Mouse (Mus musculus): ENCODE results near the gene Serpine3.
A peak's percentile ranks its signal among the peaks of the same experiment; 100 is the strongest.
"Not testable (repeated sequence)": the region's sequence is repeated elsewhere in the genome, so short reads cannot be mapped to it uniquely, and the experiment has no call there.

Serpine3 gene

DNA sequence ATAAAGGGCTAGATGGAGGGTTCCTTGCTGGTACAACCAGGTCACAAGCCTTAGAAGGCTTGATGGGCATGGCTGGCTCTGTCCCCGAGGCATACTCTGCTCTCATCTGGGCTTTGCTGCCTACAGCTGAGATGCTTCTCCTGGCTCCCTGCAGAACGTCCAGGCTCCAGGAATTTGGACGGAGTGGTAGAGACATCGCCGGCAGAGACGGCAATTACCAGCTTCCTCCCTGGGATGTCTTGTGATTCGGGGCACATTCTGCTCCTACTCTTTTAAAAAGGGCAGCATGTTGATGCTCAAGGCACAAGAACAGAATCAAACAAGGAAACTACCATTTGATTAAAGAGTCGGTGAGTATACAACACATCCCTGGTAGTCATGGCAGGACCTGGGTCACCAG is at the start of gene Serpine3:
TSS of gene Serpine3 (plus strand) at position 301 of the 400 bp plus-strand sequence.
- DNase-seq (ENCODE audit: low spot score), result no peak

DNA sequence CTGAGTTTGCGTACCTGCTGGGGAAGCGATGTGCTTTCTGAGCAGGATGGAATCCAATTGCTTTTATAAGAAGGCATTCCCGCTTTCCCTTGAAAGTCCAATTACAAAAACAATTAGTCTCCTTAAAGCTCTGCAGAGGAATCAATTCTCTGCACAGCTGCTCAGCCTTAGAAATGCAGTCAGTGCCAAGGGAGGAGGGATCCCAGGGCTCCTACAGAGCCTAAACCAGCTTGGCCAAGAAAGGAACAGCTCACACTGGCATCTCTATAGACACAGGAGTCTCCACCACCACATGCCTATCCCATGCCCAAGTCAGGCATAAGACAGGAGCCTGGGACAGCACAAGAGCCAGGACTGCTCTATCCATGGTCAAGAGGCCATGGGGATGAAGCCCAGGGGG is 41.1 kb upstream of the Serpine3 start:
- no peak for DNase-seq (ENCODE audit: low spot score)

DNA sequence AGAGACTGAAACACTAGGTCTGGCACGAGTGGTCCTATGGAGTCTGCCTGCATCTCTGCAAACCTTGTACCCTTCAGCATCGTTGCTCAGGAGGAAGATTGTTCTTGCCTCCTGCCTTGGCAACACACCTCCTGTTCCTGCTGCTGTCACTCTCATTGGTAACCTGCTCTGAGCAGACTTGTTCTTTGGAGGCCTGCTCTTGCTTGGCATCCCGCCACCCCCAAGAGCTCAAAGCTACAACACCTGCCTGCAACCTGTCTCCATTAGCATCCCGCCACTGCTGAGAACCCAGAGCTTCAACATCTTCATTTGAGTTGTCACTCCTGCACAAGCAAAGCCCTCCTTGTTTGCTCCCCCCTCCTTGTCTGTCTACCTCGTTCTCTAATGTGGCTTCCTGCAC is 35.5 kb upstream of the Serpine3 start:
- DNase-seq (ENCODE audit: low spot score), result no peak

DNA sequence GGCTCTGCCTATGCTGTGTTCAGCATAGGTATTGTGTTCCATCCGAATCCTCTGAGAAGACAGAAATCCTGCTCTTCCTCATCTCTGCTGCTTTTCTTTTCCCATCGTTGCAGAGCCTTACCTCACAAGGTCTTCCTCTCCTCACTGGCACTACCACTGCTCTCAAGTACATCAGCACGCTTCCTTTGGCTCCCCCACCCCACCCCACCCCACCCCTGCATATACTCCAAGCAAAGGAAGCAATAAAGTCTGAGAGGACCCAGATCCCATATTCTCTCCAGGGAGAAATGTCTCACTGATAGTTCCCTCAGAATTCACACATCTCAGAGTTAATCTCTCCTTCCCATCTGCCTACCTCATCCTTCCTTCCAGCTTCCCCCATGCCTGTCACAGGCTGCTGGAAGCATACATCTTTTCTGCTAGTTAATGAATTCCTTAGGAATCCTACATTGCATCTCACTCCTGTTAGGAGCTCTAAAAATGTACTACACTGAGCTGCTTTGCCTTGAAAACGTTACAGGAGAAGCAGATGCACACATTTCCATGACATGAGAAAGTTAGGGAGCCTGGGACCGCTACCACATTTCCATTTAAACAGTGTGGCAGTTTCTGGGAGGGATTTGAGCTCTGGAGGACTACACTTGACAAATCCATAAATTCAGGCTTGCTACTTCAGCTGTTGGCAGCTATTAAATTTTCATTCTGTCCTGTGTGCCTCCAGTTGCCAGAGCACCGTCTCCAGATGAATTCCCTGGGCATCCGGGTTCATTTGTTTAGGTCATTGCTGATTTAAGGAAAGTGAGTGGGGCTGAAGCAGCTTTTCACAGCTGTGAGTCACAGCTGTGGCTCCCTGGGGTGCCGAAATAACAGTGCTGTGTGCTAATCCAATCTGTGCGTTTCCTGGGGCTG is 25.8 kb upstream of the Serpine3 start:
- DNase-seq (ENCODE audit: low spot score), result peak; percentile 8

DNA sequence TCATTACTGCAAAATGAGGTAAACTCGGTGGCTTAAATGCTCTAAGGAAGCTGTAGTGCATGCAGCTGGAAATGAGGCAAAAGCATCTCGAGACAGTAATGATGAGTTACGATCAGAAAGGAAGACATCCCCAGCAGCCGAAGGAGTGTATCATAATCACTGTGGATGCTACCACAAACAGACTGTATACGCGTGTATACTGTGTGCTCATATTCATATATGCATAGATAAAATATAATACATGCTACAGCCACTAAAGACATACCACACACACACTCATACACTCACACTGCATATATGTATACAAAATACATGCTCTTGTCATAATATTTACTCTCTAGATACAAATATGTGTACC is 25.1 kb upstream of the Serpine3 start:
- no peak for DNase-seq (ENCODE audit: low spot score)

DNA sequence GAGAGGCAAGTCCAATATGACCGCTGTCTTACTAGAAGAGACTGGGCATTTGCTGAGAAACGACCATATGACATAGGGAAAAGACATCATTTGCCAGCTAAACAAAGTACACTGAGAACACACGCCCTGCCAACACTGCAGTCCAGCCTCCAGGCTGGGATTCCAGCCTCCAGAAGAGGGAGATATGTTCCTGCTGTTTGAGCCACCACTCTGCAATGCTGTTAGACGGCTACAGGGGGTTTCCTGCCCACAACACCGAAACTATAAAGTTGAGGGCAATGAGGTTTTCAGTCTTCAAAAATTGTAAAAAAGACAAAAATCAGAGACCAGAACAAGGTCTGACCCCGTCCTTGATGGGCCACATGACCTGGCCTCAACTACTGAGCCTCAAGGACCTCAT is 24.4 kb upstream of the Serpine3 start:
- peak; percentile 13 for DNase-seq (ENCODE audit: low spot score)

DNA sequence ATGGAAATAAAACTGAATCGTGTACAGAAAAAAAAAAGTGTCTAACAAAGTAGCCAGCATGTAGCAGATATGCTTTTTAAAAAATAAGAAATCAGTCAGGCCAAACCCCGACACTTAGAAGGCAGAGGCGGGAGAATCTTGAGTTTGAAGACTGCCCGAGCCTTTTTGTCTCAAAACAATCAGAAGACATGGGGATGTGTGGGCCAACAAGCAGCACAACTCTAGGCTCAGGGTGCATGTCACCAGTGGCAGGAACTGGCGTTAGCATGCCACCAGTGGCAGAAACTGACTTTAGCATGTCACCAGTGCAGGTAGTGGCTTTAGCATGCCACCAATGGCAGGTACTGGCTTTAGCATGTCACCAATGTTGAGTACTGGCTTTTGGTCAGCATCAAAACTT is 23.9 kb upstream of the Serpine3 start:
- DNase-seq (ENCODE audit: low spot score), result no peak

DNA sequence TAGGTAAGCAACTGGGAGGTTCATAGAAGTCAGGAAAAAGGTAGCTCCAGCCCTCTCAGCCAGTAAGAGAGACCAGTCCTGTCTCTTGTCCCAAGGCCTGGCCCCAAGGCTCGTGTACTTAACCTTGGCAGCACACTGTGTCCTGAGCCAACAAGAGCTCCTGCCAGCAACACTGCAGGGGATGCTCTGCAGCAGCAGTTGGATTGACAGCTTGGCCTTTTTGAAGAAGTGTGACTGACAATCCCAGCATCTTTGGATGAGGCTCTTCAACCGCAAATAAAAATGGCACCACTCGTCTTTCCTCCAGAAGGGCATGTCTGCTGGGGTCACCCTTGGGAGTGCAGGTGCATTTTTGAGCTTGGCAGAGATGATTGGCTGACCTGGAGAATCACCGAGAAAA is 23.1 kb upstream of the Serpine3 start:
- no peak for DNase-seq (ENCODE audit: low spot score)

DNA sequence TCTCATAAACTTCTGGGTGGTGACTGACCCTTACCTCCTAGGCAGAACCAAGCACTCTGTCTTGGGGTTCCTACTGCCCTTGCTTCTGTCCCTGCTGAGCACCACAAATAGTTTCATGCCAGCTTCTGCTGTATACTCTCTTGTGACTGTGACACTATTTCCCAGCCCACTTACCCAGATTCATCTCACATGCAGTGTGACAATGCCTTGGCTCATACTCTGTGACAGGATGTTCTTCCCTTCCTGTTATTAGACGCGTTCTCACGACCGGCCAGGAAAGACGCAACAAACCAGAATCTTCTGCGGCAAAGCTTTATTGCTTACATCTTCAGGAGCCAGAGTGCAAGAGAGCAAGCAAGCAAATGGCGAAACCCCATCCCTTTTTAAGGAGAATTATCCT is 21.1 kb upstream of the Serpine3 start:
- DNase-seq (ENCODE audit: low spot score), result not testable (repeated sequence)

DNA sequence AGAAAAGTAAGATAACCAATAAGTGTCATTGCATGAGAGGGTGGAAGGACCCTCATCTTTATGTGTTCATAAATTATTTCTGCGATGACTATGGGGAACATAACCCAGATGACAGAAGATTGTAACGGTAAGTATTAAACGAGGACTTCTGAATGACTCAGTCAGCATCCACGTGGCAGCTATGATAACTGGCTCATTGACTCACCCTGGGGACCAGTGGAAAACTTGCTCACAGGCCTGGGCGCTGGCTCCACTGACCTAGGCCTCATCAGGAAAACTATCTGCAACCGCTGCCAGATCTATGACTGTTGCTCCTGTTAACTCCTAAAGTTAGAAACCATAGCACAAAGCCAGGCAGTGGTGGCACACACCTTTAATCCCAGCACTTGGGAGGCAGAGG is 15.1 kb upstream of the Serpine3 start:
- no peak for DNase-seq (ENCODE audit: low spot score)

DNA sequence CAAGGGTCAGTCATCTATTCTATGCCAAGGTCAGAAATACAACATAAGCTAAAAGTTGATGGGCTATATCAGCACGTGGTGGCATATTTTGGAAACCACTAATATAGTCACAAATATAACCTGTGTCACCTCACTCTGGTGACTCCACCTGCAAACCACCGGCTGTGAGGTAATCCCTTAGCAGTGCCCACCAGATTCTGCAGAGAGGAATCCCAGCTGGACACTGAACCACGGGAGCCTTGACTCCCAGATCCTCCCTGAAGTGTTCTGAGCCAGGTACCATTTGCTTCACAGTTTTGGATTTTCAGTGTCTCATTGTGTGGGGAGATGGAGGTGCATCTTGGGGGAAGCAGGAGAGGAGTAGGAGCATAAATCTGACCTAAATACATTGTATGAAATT is 13.1 kb upstream of the Serpine3 start:
- no peak for DNase-seq (ENCODE audit: low spot score)

DNA sequence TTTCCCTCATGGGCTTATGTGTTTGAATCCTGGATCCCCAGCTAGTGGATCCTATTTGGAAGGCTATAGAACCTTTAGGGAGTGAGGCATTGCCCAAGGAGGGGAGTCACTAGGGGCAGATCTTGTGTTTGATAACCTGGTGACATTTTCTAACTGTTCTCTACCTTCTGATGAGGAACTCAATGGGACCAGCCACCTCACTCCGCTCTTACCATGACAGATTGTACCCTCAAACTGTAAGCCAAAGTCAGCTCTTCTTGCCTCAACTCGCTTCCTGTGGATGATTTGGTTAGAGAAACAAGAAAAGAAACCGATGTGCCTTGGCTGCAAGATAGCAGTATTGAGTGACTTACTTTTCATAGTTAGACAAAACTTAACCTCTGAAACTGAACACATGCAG is 11.7 kb upstream of the Serpine3 start:
- DNase-seq (ENCODE audit: low spot score), result no peak

DNA sequence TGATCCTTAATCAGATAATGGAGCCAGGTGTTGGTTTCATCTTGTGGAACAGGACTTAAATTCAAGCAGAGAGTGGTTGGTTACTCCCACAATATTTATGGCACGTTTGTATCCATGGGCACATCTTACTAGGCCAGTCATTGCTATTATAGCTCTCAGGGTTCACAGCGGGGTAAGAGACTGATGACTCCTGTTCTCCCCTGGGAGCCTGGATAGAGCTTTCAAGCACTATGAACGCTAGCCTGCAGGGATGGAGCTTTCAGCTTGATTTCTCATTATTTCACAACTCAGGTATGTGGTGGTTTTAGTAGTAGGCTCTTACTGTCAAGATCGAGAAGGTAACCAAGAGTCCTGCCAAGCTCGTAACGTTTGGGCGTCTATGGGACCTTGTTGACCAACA is 7.5 kb upstream of the Serpine3 start:
- DNase-seq (ENCODE audit: low spot score), result no peak

DNA sequence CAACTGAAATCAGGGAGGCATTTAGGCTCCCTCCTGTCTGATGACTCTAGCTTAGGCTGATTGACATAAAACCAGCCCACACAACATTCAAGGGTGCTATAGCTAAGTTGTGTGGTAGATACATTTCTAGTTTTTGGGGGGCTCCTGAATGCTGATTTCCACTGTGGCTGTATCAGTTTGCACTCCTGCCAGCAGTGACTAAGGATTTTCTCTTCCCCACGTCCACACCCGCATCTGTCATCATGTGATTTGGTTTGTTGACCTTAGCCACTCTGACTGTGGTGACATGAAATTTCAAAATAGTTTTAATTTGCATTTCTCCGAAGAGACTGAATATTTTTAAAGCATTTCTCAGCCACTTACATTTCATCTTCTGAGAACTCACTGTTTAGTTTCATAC is 6.0 kb upstream of the Serpine3 start:
- DNase-seq (ENCODE audit: low spot score), result no peak

DNA sequence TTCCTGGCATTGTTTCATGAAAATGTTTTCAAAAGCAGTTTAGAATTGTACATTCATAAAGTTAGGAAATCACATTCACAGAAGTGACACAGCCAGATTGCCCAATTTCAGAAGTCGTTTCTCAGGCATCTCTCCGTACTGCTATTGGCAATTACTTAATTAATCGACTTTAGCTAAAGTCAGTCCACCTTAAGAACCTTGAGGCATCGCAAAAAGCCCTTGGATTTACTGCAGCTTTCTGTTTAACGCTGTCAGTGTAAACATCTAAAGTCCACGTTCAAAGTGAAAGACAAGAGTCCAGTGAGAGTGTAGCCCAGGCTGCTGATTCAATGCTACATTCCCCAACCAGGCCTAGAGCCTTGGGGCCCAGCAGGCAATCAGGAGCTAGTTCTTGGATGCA is 1.1 kb upstream of the Serpine3 start:
- no peak for DNase-seq (ENCODE audit: low spot score)

DNA sequence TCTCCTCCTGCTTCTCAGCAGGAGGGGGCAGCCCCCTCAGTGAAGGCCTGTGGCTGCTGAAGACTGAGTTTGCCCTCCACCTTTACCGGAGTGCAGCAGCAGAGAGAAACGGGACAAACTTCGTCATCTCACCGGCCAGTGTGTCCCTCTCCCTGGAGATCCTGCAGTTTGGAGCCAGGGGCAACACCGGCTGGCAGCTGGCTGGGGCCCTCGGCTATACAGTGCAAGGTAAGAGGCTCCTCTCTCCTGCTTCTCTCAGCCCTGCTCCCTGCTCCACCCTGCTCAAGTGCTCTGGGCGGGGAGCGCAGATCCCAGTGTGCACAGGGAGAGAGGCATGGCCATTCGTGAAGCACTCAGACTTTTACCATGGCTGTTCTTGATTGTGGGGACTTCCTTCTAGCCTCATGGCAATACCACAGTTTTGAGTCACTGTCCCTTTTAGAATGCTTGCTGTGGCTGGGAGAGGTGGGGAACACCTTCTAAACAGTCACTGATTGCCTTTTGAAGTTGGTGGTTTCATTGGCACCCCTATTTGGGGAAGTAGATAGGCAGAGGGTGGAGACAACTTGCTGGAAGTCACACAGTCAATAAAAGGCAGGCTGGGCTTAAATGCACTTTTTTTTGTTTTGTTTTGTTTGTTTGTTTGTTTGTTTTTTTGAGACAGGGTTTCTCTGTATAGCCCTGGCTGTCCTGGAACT is 1.7 kb downstream of the Serpine3 start:
- no peak for DNase-seq (ENCODE audit: low spot score)

DNA sequence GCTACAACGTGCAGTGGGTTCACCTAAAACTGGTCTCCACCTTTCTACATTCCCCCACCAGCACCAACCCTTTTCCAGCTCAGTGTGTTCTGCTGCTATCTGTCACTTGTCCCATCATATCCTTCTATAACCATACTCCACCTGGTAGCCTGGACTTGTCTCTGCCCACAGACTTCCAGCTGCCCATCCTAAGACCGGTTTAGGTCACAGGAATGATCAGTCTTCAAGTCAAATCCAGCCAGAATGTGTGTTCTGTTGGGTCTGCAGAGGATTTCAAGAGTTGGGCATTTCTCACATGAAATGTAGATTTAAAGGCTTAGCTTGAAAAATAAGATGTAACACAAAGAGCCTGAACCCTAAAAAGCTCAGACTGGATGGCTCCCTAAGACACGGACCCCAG is 10.2 kb downstream of the Serpine3 start:
- no peak for DNase-seq (ENCODE audit: low spot score)

DNA sequence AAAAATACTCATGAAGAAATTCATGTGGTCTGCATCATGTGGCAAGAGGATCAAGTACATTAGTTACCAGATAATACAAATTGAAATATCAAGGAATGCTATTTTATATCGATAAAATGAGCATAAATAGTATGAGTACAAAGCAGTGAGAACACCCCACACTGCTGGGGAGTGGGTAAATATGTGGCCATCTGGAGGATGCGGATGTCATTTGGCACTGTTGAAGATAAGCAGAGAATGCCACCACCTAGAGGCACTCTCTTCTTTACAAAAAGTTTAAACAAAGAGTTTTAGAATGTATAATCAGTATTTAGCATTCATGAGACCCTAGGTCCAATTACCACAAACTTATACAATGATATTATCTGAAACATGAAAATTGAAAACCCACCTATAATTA is 54.7 kb downstream of the Serpine3 start:
- DNase-seq (ENCODE audit: low spot score), result no peak

DNA sequence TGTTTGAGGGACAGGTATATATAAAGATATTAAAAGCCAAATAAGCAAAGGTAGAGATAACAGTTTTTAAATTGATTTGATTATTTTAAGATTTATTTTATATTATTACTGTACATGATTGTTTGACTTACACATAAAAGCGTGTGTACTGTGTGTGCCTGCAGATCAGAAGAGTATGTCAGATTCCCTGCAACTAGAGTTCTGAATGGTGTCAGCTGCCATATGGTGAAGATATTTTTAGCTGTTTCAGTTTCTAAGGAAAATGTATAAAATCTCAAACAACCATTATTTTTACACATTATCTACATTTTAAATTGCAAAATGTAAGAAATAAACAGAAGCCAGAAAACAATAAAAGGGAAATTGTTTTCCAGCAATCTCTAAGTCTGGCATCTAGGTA is 58.2 kb downstream of the Serpine3 start:
- no peak for DNase-seq (ENCODE audit: low spot score)

DNA sequence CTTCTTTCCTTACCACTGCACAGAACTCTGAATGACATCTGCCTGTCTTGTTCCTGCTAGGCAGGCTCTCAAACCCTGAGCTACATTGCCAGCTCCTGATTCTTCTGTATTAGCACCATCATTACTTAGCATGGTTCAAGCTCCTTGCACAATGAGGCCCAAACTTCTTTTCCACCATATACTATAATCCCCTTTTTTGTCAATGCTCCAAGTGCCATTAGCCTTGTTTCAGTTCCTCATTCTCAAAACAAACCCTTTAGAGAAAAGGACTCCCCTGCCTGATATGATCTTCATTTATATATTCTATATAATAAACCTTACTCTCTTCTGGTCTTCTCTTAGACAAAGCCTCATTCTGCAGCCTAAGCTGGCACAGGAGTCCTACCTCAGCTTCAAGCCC is 61.1 kb downstream of the Serpine3 start:
- no peak for DNase-seq (ENCODE audit: low spot score)

DNA sequence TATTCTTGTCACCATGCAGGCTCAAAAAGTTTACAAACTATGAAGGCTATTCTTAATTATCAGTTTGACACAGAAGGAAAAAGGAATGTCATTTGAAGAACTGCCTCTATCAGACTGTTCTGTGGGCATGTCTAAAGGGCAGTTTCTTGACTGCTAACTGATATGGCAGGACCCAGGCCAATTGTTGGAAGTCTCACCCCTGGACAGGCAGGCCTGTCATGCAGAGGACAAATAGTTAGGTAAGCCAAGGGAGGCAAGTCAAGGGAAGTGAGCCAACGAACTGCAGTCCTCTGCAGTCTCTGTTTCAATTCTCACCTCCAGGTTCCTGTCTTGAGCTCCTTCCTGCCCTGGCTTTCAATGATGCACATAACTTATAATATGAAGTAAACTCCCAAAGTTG is 68.4 kb downstream of the Serpine3 start:
- DNase-seq (ENCODE audit: low spot score), result no peak

DNA sequence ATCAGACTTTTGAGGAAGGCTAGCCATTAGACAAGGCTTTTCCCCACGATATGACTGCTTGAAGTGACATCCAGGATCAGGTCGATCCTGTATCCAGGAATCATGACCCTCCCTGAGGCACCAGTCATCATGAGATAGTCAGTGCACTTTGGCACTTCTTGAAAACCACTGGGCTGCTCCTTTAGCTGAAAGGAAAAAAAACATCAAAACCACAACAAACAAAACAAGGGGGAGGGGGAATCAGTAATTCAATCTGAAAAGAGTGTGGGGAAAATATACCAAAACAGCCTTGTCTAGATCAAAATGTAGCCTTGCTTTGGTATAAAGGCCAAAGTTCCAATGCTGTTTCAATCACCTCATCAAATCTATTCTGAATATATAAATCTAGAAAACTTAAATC is 70.2 kb downstream of the Serpine3 start:
- DNase-seq (ENCODE audit: low spot score), result no peak

DNA sequence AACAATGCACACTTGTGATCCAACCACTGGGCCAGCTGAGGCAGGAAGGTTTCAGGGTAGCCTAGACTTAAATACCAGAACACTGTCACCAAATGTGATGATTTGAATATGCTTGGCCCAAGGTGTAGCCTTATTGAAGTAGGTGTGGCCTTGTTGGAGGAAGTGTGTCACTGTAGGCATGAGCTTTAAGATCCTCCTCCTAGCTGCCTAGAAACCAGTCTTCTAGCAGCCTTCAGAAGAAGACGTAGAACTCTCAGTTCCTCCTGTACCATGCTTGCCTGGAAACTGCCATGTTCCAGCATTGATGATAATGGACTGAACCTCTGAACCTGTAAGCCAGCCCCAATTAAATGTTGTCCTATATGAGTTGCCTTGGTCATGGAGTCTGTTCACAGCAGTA is 72.2 kb downstream of the Serpine3 start:
- DNase-seq (ENCODE audit: low spot score), result no peak

Measured in embryo, embryonic 10 days (tissue).